Mouse (Mus musculus): ENCODE results near the gene Lrrc15. TPM values are rescaled to one million over a fixed set of nuclear protein-coding genes. Genes with fewer than 3 reads are reported as not detected.

The Lrrc15 gene
- total and polyA plus RNA-seq, 3 experiments, result not detected

DNA sequence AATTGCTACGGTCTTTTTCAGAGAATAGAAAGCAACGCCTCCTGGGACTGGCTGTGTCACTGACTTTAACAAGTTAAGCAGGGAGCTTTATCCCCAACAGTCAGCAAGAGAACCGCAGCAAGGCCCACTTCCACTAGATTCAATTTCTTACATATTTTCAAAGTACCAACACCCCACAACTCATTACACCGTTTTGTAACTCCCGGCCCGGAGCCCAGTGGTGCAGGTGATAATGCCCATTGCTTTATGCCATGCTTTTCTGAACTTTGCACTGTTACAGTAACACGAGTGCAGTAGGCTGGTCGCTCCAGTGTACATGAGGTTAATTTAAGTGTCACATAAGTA is 27.1 kb upstream of the Lrrc15 start:
- Histone ChIP-seq H3K4me3 (ENCODE audit: control insufficient read depth in 1 of 2, insufficient read depth in 1 of 2, low read depth in 2 of 2, low read length in 2 of 2) (peak overlapping the region; percentile 75 to 79), H3K9me3 (replicated peaks; ENCODE audit: insufficient read depth, low read length) (no peaks in the 10 kb centered on the region), H3K4me1 (ENCODE audit: control insufficient read depth in 1 of 2, insufficient read depth in 2 of 2, low read length in 2 of 2) (peaks cover 23 to 33% of the 10 kb centered on the region in 2 experiments), H3K27ac (ENCODE audit: control insufficient read depth, low read depth, low read length) (peak overlapping the region; percentile 97), H3K9ac (ENCODE audit: control insufficient read depth, low read depth, low read length, poor library complexity, severe bottlenecking) (peak overlapping the region; percentile 84), H3K27me3 (ENCODE audit: control insufficient read depth in 1 of 2, insufficient read depth in 2 of 2, low read length in 2 of 2) (no peaks in the 10 kb centered on the region), H3K36me3 (ENCODE audit: control insufficient read depth in 1 of 2, insufficient read depth in 2 of 2, low read length in 2 of 2) (peaks cover 13 to 32% of the 10 kb centered on the region in 2 experiments), H3K79me2 (ENCODE audit: control insufficient read depth, insufficient read depth, low read length, poor library complexity) (peaks cover 31% of the 10 kb centered on the region)
- 0 out of 2 replicates have a peak, but pooled peaks have one; percentile 0 for TF ChIP-seq SMC3 (IDR thresholded peaks at IDR 0.05; ENCODE audit: low read depth, low read length)
- TF ChIP-seq MAX (IDR thresholded peaks at IDR 0.05; ENCODE audit: low read length), result peak; percentile 34; the same call in 1 of the 2 replicates
- TF ChIP-seq EP300 (IDR thresholded peaks at IDR 0.05; ENCODE audit: low read depth in 1 of 2, low read length in 2 of 2), result 0 out of 4 replicates have a peak, but pooled peaks of 1 of the 2 experiments have one; percentile 17
- TF ChIP-seq SIN3A (IDR thresholded peaks at IDR 0.05; ENCODE audit: low read length), result no peak
- TF ChIP-seq MAZ (IDR thresholded peaks at IDR 0.05; ENCODE audit: low read depth, low read length), result peak; percentile 12; the same call in 1 of the 2 replicates
- no peak for TF ChIP-seq CTCF (IDR thresholded peaks at IDR 0.05 in 2 of 3, conservative IDR thresholded peaks at IDR 0.05 in 1 of 3; ENCODE audit: control insufficient read depth in 1 of 3, insufficient read depth in 1 of 3, low read depth in 2 of 3, low read length in 3 of 3, poor library complexity in 1 of 3, severe bottlenecking in 1 of 3)
- TF ChIP-seq CHD1 (IDR thresholded peaks at IDR 0.05; ENCODE audit: low read depth, low read length), result peak; percentile 47; the same call in 1 of the 2 replicates
- no peak; the same call in 1 of the 2 replicates for TF ChIP-seq MYC (IDR thresholded peaks at IDR 0.05; ENCODE audit: low read depth, low read length)
- no peak for TF ChIP-seq NRF1 (IDR thresholded peaks at IDR 0.05; ENCODE audit: insufficient read depth, low read depth, low read length, poor library complexity, severe bottlenecking)
- TF ChIP-seq ZNF384 (IDR thresholded peaks at IDR 0.05; ENCODE audit: low read depth, low read length), result no peak
- TF ChIP-seq POLR2AphosphoS2 (IDR thresholded peaks at IDR 0.05; ENCODE audit: low read length), result no peak
- peak; percentile 12; the same call in 1 of the 2 replicates for TF ChIP-seq MXI1 (IDR thresholded peaks at IDR 0.05; ENCODE audit: low read depth, low read length)
- DNase-seq (ENCODE audit: low read depth, low spot score), result peak; percentile 71

DNA sequence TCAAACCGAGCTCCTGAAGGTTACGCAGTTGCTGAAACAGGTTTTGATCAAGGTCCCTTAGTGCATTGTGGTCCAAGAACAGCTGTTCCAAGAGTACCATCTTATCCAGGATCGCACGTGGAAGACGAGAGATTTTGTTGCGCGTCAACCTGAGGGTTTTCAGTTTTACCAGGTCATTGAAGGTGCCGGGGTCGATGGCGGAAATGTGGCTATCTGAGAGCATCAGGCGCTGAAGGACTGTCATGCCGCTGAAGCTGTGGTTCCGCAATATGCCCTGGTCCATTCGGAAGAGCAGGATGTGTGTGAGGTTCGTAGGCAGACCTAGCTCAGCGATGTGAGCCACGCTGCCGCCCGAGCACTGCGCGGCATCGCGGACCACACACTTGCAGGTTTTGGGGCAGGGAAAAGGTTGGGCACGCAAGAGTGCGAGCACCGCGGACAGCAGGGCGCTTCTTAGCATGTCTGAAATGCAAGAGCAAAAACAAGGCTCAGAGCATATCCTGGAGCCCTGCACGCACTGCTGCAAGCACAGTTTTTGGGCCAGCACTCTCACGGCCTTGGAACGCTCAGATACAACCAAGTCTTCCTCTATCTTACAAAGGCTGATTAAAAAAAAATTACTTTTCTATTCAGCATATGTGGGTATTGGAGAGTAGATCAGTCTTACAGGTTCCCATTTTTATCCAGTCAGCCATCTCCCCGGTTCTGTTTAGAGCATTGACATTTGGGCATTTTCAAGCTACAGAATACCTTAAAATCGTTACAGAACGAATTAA is 26.5 kb upstream of the Lrrc15 start:
- DNase-seq (ENCODE audit: low read depth, low spot score), result peak; percentile 80
- Histone ChIP-seq H3K27me3 (ENCODE audit: control insufficient read depth in 1 of 2, insufficient read depth in 2 of 2, low read length in 2 of 2) (no peaks in the 10 kb centered on the region), H3K4me3 (ENCODE audit: control insufficient read depth in 1 of 2, insufficient read depth in 1 of 2, low read depth in 2 of 2, low read length in 2 of 2) (peak overlapping the region; percentile 75 to 79), H3K36me3 (ENCODE audit: control insufficient read depth in 1 of 2, insufficient read depth in 2 of 2, low read length in 2 of 2) (peaks cover 11 to 32% of the 10 kb centered on the region in 2 experiments), H3K9me3 (replicated peaks; ENCODE audit: insufficient read depth, low read length) (no peaks in the 10 kb centered on the region), H3K4me1 (ENCODE audit: control insufficient read depth in 1 of 2, insufficient read depth in 2 of 2, low read length in 2 of 2) (peaks cover 23 to 33% of the 10 kb centered on the region in 2 experiments), H3K27ac (ENCODE audit: control insufficient read depth, low read depth, low read length) (peak overlapping the region; percentile 97), H3K9ac (ENCODE audit: control insufficient read depth, low read depth, low read length, poor library complexity, severe bottlenecking) (peak overlapping the region; percentile 84), H3K79me2 (ENCODE audit: control insufficient read depth, insufficient read depth, low read length, poor library complexity) (peaks cover 31% of the 10 kb centered on the region)
- TF ChIP-seq RAD21 (IDR thresholded peaks at IDR 0.05; ENCODE audit: low read depth, low read length) (no peak), EP300 (IDR thresholded peaks at IDR 0.05; ENCODE audit: low read depth in 1 of 2, low read length in 2 of 2) (0 out of 4 replicates have a peak, but pooled peaks of 1 of the 2 experiments have one; percentile 21), RCOR1 (IDR thresholded peaks at IDR 0.05; ENCODE audit: low read depth, low read length) (no peak), MAZ (IDR thresholded peaks at IDR 0.05; ENCODE audit: low read depth, low read length) (no peak), NELFE (IDR thresholded peaks at IDR 0.05; ENCODE audit: low read depth, low read length) (no peak; the same call in 1 of the 2 replicates), MAFK (IDR thresholded peaks at IDR 0.05; ENCODE audit: borderline replicate concordance, low read depth, low read length) (no peak), POLR2AphosphoS5 (IDR thresholded peaks at IDR 0.05; ENCODE audit: borderline replicate concordance, low read depth, low read length) (no peak), ZMIZ1 (IDR thresholded peaks at IDR 0.05; ENCODE audit: low read depth, low read length) (no peak), BHLHE40 (IDR thresholded peaks at IDR 0.05; ENCODE audit: borderline replicate concordance, low read depth, low read length) (no peak), TAL1 (IDR thresholded peaks at IDR 0.05; ENCODE audit: low read length) (peak; percentile 71), NRF1 (IDR thresholded peaks at IDR 0.05; ENCODE audit: insufficient read depth, low read depth, low read length, poor library complexity, severe bottlenecking) (no peak), MEF2A (IDR thresholded peaks at IDR 0.05; ENCODE audit: extremely low read depth, insufficient replicate concordance, low read depth, low read length, poor library complexity, severe bottlenecking) (no peak), CTCF (IDR thresholded peaks at IDR 0.05 in 2 of 3, conservative IDR thresholded peaks at IDR 0.05 in 1 of 3; ENCODE audit: control insufficient read depth in 1 of 3, insufficient read depth in 1 of 3, low read depth in 2 of 3, low read length in 3 of 3, poor library complexity in 1 of 3, severe bottlenecking in 1 of 3) (no peak), ETS1 (IDR thresholded peaks at IDR 0.05; ENCODE audit: low read depth, low read length) (peak; percentile 51), ZKSCAN1 (IDR thresholded peaks at IDR 0.05; ENCODE audit: low read depth, low read length) (no peak), USF1 (IDR thresholded peaks at IDR 0.05; ENCODE audit: low read depth, low read length) (no peak), CHD2 (IDR thresholded peaks at IDR 0.05; ENCODE audit: low read length) (no peak), POLR2A (IDR thresholded peaks at IDR 0.05; ENCODE audit: control insufficient read depth in 1 of 2, insufficient read depth in 1 of 2, low read depth in 1 of 2, low read length in 2 of 2, poor library complexity in 1 of 2) (peak in 1 of 2 experiments; percentile 30; a peak in 1 of 4 replicates), UBTF (IDR thresholded peaks at IDR 0.05; ENCODE audit: borderline replicate concordance, insufficient read depth, low read depth, low read length) (no peak), ZC3H11A (IDR thresholded peaks at IDR 0.05; ENCODE audit: low read depth, low read length) (no peak), MXI1 (IDR thresholded peaks at IDR 0.05; ENCODE audit: low read depth, low read length) (peak; percentile 76)

Measured in MEL (cell line).